Mouse (Mus musculus): ENCODE results near the gene Mbip. TPM values are rescaled to one million over a fixed set of nuclear protein-coding genes. Genes with fewer than 3 reads are reported as not detected.

Mbip gene
- polyA plus RNA-seq, 1 experiment from 2014 or later: 58.8 TPM

Other genes with a start within 250 kb of the Mbip start
- gene Nkx2-1, start 191.0 kb upstream of the Mbip start, polyA plus RNA-seq (2014; fragmentation: Nextera tagmentation; extraction: Ambion mirVana): 13.9 and 15.9 TPM in 2 replicates

Measured in forebrain, embryonic 14.5 days (tissue).